Mouse (Mus musculus) T-helper 1 cell (primary cell): ENCODE measurements around the gene Lmod2.

Experiments used
- in situ Hi-C: fragments of 300-600 bp; cut with MboI, MseI; formaldehyde crosslinking; loops from one replicate; pipeline ENCODE4 v1.15.1; 2025; ENCODE audit warnings: high pct_unique_total_duplicates

Lmod2 gene

GRCm38 (mm10) chr6:24597500-24597899 lies at the start of gene Lmod2:
Gene Lmod2, plus strand, starts transcription at chr6:24597762.
- in situ Hi-C loops, result no loop called here

- in situ Hi-C loops, result loop anchor here (25.0 kb wide), 1 partner anchor 1262 kb away; the partner anchor contains the start of gene Pot1a
Observed at GRCm38 (mm10) chr6:24549801-24550200, 47.8 kb upstream of the Lmod2 start.

- in situ Hi-C loops, result no loop called here
Observed at GRCm38 (mm10) chr6:24552046-24552445, 45.5 kb upstream of the Lmod2 start.

GRCm38 (mm10) chr6:24554427-24555086 lies 43.0 kb upstream of the Lmod2 start:
- in situ Hi-C loops, result no loop called here

- in situ Hi-C loops, result no loop called here
Observed at GRCm38 (mm10) chr6:24555488-24555887, 42.1 kb upstream of the Lmod2 start.

GRCm38 (mm10) chr6:24564081-24564480 lies 33.5 kb upstream of the Lmod2 start:
- in situ Hi-C loops, result no loop called here

GRCm38 (mm10) chr6:24564886-24565285 lies 32.7 kb upstream of the Lmod2 start:
- in situ Hi-C loops, result no loop called here

GRCm38 (mm10) chr6:24568963-24569362 lies 28.6 kb upstream of the Lmod2 start:
- in situ Hi-C loops, result no loop called here

- in situ Hi-C loops, result no loop called here
Observed at GRCm38 (mm10) chr6:24569711-24570110, 27.9 kb upstream of the Lmod2 start.

GRCm38 (mm10) chr6:24570278-24570677 lies 27.3 kb upstream of the Lmod2 start:
- in situ Hi-C loops, result no loop called here

- in situ Hi-C loops, result no loop called here
Observed at GRCm38 (mm10) chr6:24571126-24571525, 26.4 kb upstream of the Lmod2 start.

GRCm38 (mm10) chr6:24572431-24572830 lies 25.1 kb upstream of the Lmod2 start:
- in situ Hi-C loops, result no loop called here

GRCm38 (mm10) chr6:24573319-24573718 lies 24.2 kb upstream of the Lmod2 start:
- in situ Hi-C loops, result no loop called here

GRCm38 (mm10) chr6:24583456-24583855 lies 14.1 kb upstream of the Lmod2 start:
- in situ Hi-C loops, result no loop called here

- in situ Hi-C loops, result no loop called here
Observed at GRCm38 (mm10) chr6:24585431-24586310, 11.9 kb upstream of the Lmod2 start.

GRCm38 (mm10) chr6:24586885-24587284 lies 10.7 kb upstream of the Lmod2 start:
- in situ Hi-C loops, result no loop called here

- in situ Hi-C loops, result no loop called here
Observed at GRCm38 (mm10) chr6:24590282-24590681, 7.3 kb upstream of the Lmod2 start.

GRCm38 (mm10) chr6:24591525-24592218 lies 5.9 kb upstream of the Lmod2 start:
- in situ Hi-C loops, result no loop called here

GRCm38 (mm10) chr6:24599179-24599578 lies 1.6 kb downstream of the Lmod2 start:
- in situ Hi-C loops, result no loop called here

- in situ Hi-C loops, result loop anchor here (10.0 kb wide), 1 partner anchor 1415 kb away; no protein-coding TSS in a partner anchor
Observed at GRCm38 (mm10) chr6:24599639-24600038, 2.1 kb downstream of the Lmod2 start.

GRCm38 (mm10) chr6:24600134-24600533 lies 2.6 kb downstream of the Lmod2 start:
- in situ Hi-C loops, result loop anchor here (10.0 kb wide), 1 partner anchor 1415 kb away; no protein-coding TSS in a partner anchor

- in situ Hi-C loops, result loop anchor here (10.0 kb wide), 1 partner anchor 1416 kb away; no protein-coding TSS in a partner anchor
Observed at GRCm38 (mm10) chr6:24600726-24601125, 3.2 kb downstream of the Lmod2 start.
